Mouse (Mus musculus) spleen, adult 2 months (tissue): ENCODE results near the gene Csk.

ENCODE experiments used
- CTCF ChIP-seq: fragments of 200-500 bp; IDR thresholded peaks from 2 replicates; pipeline ENCODE4 v1.5.1; 2011; ENCODE audit warnings: mild to moderate bottlenecking, inconsistent platforms; ENCODE audit not compliant: insufficient read depth, insufficient read length, insufficient replicate concordance; ENCODE audit errors: extremely low read depth
- POLR2A ChIP-seq: fragments of 200-500 bp; IDR thresholded peaks from 2 replicates; pipeline ENCODE4 v1.6.1; 2011; ENCODE audit warnings: low read depth, low read length, inconsistent platforms

DNA sequence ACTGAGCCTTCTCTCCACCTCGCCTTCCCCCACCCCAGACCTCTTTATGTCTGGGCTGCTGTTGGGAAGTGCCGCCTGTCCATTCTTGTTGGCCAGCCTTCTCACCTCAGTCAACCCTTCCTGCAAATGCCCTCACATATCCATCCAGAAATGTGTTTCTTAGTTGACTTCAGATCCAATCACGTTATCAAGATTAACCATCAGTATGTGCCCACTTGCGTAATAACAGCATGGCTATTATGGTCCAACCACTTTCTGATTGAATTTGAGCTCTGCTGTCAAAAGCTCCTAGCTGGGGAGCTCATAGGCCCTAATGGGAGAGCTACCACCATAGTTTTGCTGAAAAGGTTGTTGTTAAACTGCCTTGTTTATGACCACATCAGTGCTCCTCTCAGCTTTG lies 17.6 kb upstream of the Csk start:
- TF ChIP-seq CTCF (no peak), POLR2A (no peak)
